Comparison of ENCODE assay signal across 9 mouse cellular contexts in the genomic region with DNA sequence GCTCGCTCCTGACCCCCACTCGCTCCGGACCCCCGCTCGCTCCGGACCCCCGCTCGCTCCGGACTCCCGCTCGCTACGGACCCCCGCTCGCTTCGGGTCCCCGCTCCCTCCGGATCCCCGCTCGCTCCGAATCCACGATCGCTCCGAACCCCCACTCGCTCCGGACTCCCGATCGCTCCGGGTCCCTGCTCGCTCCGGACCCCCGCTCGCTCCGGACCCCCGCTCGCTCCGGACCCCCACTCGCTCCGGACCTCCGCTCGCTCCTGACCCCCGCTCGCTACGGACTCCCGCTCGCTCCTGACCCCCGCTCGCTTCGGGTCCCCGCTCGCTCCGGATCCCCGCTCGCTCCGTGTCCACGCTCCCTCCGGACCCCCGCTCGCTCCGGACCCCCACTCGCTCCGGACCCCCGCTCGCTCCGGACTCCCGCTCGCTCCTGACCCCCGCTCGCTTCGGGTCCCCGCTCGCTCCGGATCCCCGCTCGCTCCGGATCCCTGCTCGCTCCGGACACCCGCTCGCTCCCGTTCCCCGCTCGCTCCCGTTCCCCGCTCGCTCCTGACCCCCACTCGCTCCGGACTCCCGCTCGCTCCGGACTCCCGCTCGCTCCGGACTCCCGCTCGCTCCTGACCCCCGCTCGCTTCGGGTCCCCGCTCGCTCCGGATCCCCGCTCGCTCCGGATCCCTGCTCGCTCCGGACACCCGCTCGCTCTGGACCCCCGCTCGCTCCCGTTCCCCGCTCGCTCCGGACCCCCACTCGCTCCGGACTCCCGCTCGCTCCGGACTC. TPM values are rescaled to one million over a fixed set of nuclear protein-coding genes. Genes with fewer than 3 reads are reported as not detected.
DNase-seq lines count a peak whose midpoint lies in the region; ATAC-seq and TF ChIP-seq lines count a peak whose summit lies in the region.
"Not testable (repeated sequence)": the region's sequence is repeated elsewhere in the genome, so short reads cannot be mapped to it uniquely, and the experiment has no call there.
"Had no signal": no experiment of that assay in that cellular context is flagged by ENCODE, and none has a peak within 500 bp of the region (broad histone marks: within the 10 kb centered on the region; RNA-seq: fewer than 3 reads in every experiment).

No protein-coding gene starts in this region.

- peak overlapping the region; percentile 46 for H3K4me3 ChIP-seq in embryonic facial prominence, embryonic 11.5 days (ENCODE audit: low read depth, low read length)
- peak overlapping the region; percentile 72 for H3K4me3 ChIP-seq in gastrocnemius, adult 2 months
- H3K4me3 ChIP-seq in hindbrain, embryonic 13.5 days, result peak overlapping the region; percentile 50
- H3K4me3 ChIP-seq in kidney, postnatal 0 days (replicated peaks; ENCODE audit: low read depth, low read length), result peak overlapping the region; percentile 51
- peak overlapping the region; percentile 50 for H3K4me3 ChIP-seq in liver, embryonic 11.5 days (ENCODE audit: low read depth, low read length)
- H3K4me3 ChIP-seq in megakaryocyte, embryonic 14.5 days (replicated peaks), result peak overlapping the region; percentile 78
- peak overlapping the region; percentile 40 for H3K4me3 ChIP-seq in neural tube, embryonic 14.5 days (ENCODE audit: low read depth, low read length)

- not testable (repeated sequence) for H3K27ac ChIP-seq in embryonic facial prominence, embryonic 11.5 days (replicated peaks; ENCODE audit: low read depth, low read length); hindbrain, embryonic 13.5 days; liver, embryonic 11.5 days (ENCODE audit: low read depth, low read length); neural tube, embryonic 14.5 days (ENCODE audit: low read depth, low read length)
- peak overlapping the region; percentile 74 for H3K27ac ChIP-seq in gastrocnemius, adult 2 months
- peak overlapping the region; percentile 64 for H3K27ac ChIP-seq in kidney, postnatal 0 days

- WGBS in embryonic facial prominence, embryonic 11.5 days, result under 1% methylated on average over 99 of the region's 119 CpGs
- under 1% methylated on average over 89 of the region's 119 CpGs for WGBS in hindbrain, embryonic 13.5 days
- WGBS in kidney, postnatal 0 days, result under 1% methylated on average over 113 of the region's 119 CpGs
- WGBS in liver, embryonic 11.5 days, result 1% methylated on average over 119 of the region's 119 CpGs
- WGBS in neural tube, embryonic 14.5 days, result 1% methylated on average over 102 of the region's 119 CpGs

- H3K9me3 ChIP-seq in embryonic facial prominence, embryonic 11.5 days (replicated peaks; ENCODE audit: control insufficient read depth, low read length); hindbrain, embryonic 13.5 days; kidney, postnatal 0 days (replicated peaks; ENCODE audit: low read length); liver, embryonic 11.5 days (ENCODE audit: control insufficient read depth, low read length); neural tube, embryonic 14.5 days (ENCODE audit: control insufficient read depth, low read length): not testable (repeated sequence)
- H3K9me3 ChIP-seq in megakaryocyte, embryonic 14.5 days, result peaks cover 22% of the 10 kb centered on the region

- not testable (repeated sequence) for DNase-seq in embryonic facial prominence, embryonic 11.5 days (ENCODE audit: low spot score); gastrocnemius, adult 2 months; kidney, postnatal 0 days (ENCODE audit: low spot score); liver, embryonic 11.5 days (ENCODE audit: low spot score)

- H3K27me3 ChIP-seq in embryonic facial prominence, embryonic 11.5 days (ENCODE audit: control insufficient read depth, insufficient read depth, low read length), result peaks cover 45% of the 10 kb centered on the region
- peaks cover 75% of the 10 kb centered on the region for H3K27me3 ChIP-seq in hindbrain, embryonic 13.5 days
- H3K27me3 ChIP-seq in kidney, postnatal 0 days (ENCODE audit: insufficient read depth, low read length), result peaks cover 24% of the 10 kb centered on the region; the same call in 1 of the 2 replicates
- peaks cover 89% of the 10 kb centered on the region for H3K27me3 ChIP-seq in liver, embryonic 11.5 days (replicated peaks; ENCODE audit: control insufficient read depth, insufficient read depth, low read length)
- peaks cover 77% of the 10 kb centered on the region for H3K27me3 ChIP-seq in megakaryocyte, embryonic 14.5 days (replicated peaks)
- H3K27me3 ChIP-seq in neural tube, embryonic 14.5 days (ENCODE audit: control insufficient read depth, insufficient read depth, low read length), result peaks cover 25% of the 10 kb centered on the region

- H3K9ac ChIP-seq in embryonic facial prominence, embryonic 11.5 days (replicated peaks; ENCODE audit: low read length), result peak overlapping the region; percentile 2; the same call in 1 of the 2 replicates
- peak overlapping the region; percentile 62 for H3K9ac ChIP-seq in hindbrain, embryonic 13.5 days
- peak overlapping the region; percentile 70 for H3K9ac ChIP-seq in kidney, postnatal 0 days (ENCODE audit: low read depth, low read length)
- H3K9ac ChIP-seq in liver, embryonic 11.5 days (ENCODE audit: low read depth, low read length), result 0 out of 2 replicates have a peak overlapping the region, but pooled peaks have one; percentile 14
- H3K9ac ChIP-seq in neural tube, embryonic 14.5 days (replicated peaks; ENCODE audit: low read depth, low read length), result peak overlapping the region; percentile 34

- intact Hi-C loops in gastrocnemius, adult 2 months (cut with DNase I), result not testable (repeated sequence)

- not testable (repeated sequence) for H3K36me3 ChIP-seq in embryonic facial prominence, embryonic 11.5 days (replicated peaks; ENCODE audit: control insufficient read depth, insufficient read depth, low read depth, low read length); hindbrain, embryonic 13.5 days; kidney, postnatal 0 days (ENCODE audit: insufficient read depth, low read length); liver, embryonic 11.5 days (ENCODE audit: control insufficient read depth, insufficient read depth, low read length); megakaryocyte, embryonic 14.5 days (replicated peaks; ENCODE audit: low read length); neural tube, embryonic 14.5 days (ENCODE audit: control insufficient read depth, insufficient read depth, low read length)

- TF ChIP-seq CTCF in gastrocnemius, adult 2 months (IDR thresholded peaks at IDR 0.05); kidney, postnatal 0 days (IDR thresholded peaks at IDR 0.05; ENCODE audit: low read depth): not testable (repeated sequence)

- H3K4me1 ChIP-seq in embryonic facial prominence, embryonic 11.5 days (ENCODE audit: control insufficient read depth, insufficient read depth, low read length); kidney, postnatal 0 days (replicated peaks; ENCODE audit: insufficient read depth, low read length); liver, embryonic 11.5 days (replicated peaks; ENCODE audit: control insufficient read depth, insufficient read depth, low read length); megakaryocyte, embryonic 14.5 days; neural tube, embryonic 14.5 days (ENCODE audit: control insufficient read depth, insufficient read depth, low read length): not testable (repeated sequence)
- H3K4me1 ChIP-seq in hindbrain, embryonic 13.5 days (replicated peaks), result peaks cover 22% of the 10 kb centered on the region

- not testable (repeated sequence) for ATAC-seq in embryonic facial prominence, embryonic 11.5 days (replicated peaks; ENCODE audit: insufficient number of reproducible peaks, low FRiP score, low TSS enrichment, low read depth); hindbrain, embryonic 13.5 days (ENCODE audit: low FRiP score); kidney, postnatal 0 days (replicated peaks; ENCODE audit: low FRiP score, low read depth); liver, embryonic 11.5 days (replicated peaks; ENCODE audit: low FRiP score); neural tube, embryonic 14.5 days (ENCODE audit: low read depth)

- H3K4me2 ChIP-seq in embryonic facial prominence, embryonic 11.5 days (ENCODE audit: low read depth, low read length), result peak overlapping the region; percentile 82
- H3K4me2 ChIP-seq in hindbrain, embryonic 13.5 days, result peak overlapping the region; percentile 94
- H3K4me2 ChIP-seq in kidney, postnatal 0 days (ENCODE audit: low read length), result peak overlapping the region; percentile 83
- peak overlapping the region; percentile 73 for H3K4me2 ChIP-seq in liver, embryonic 11.5 days
- peak overlapping the region; percentile 93 for H3K4me2 ChIP-seq in neural tube, embryonic 14.5 days (ENCODE audit: low read depth, low read length)

RNA-seq across cellular contexts. Expression of a gene that starts 19.3 kb away (rescaled TPM):
- polyA plus RNA-seq in embryonic facial prominence, embryonic 11.5 days (2014; fragmentation: Nextera tagmentation; extraction: Ambion mirVana), result 0.90 and 1.4 TPM in 2 replicates
- 10 to 100 TPM; 12.2 to 24.1 TPM for total RNA-seq in gastrocnemius, adult 2 months (2021)
- polyA plus RNA-seq in hindbrain, embryonic 13.5 days (2015; fragmentation: Nextera tagmentation; extraction: Ambion mirVana), result 1.00 and 1.0 TPM in 2 replicates
- 19.5 and 21.1 TPM in 2 replicates for polyA plus RNA-seq in kidney, postnatal 0 days (2015; fragmentation: Nextera tagmentation; extraction: Ambion mirVana)
- 0.49 and 0.86 TPM in 2 replicates for polyA plus RNA-seq in liver, embryonic 11.5 days (2014; fragmentation: Nextera tagmentation; extraction: Ambion mirVana)
- polyA plus RNA-seq in megakaryocyte, embryonic 14.5 days (2012; ENCODE audit: insufficient read depth, low replicate concordance), result 1.5 TPM in 1 of 2 replicates, not detected in the other
- polyA plus RNA-seq in neural tube, embryonic 14.5 days (2014; fragmentation: Nextera tagmentation; extraction: Ambion mirVana), result 1.0 and 1.5 TPM in 2 replicates

RNA-seq across cellular contexts. Expression of a gene that starts 21.5 kb away (rescaled TPM):
- 2.6 and 2.9 TPM in 2 replicates for polyA plus RNA-seq in embryonic facial prominence, embryonic 11.5 days (2014; fragmentation: Nextera tagmentation; extraction: Ambion mirVana)
- total RNA-seq in gastrocnemius, adult 2 months (2021), result 100 to 1,000 TPM; 169 to 206 TPM
- polyA plus RNA-seq in hindbrain, embryonic 13.5 days (2015; fragmentation: Nextera tagmentation; extraction: Ambion mirVana), result 1.2 and 1.3 TPM in 2 replicates
- polyA plus RNA-seq in kidney, postnatal 0 days (2015; fragmentation: Nextera tagmentation; extraction: Ambion mirVana), result 6.1 and 7.1 TPM in 2 replicates
- 1.8 and 4.5 TPM in 2 replicates for polyA plus RNA-seq in liver, embryonic 11.5 days (2014; fragmentation: Nextera tagmentation; extraction: Ambion mirVana)
- not detected in 2 replicates for polyA plus RNA-seq in megakaryocyte, embryonic 14.5 days (2012; ENCODE audit: insufficient read depth, low replicate concordance)
- 0.92 and 1.2 TPM in 2 replicates for polyA plus RNA-seq in neural tube, embryonic 14.5 days (2014; fragmentation: Nextera tagmentation; extraction: Ambion mirVana)

RNA-seq across cellular contexts. Expression of a gene that starts 23.6 kb away (rescaled TPM):
- 23.2 and 33.7 TPM in 2 replicates for polyA plus RNA-seq in embryonic facial prominence, embryonic 11.5 days (2014; fragmentation: Nextera tagmentation; extraction: Ambion mirVana)
- 10 to 100 TPM; 11.4 to 15.1 TPM for total RNA-seq in gastrocnemius, adult 2 months (2021)
- 27.3 and 35.3 TPM in 2 replicates for polyA plus RNA-seq in hindbrain, embryonic 13.5 days (2015; fragmentation: Nextera tagmentation; extraction: Ambion mirVana)
- polyA plus RNA-seq in kidney, postnatal 0 days (2015; fragmentation: Nextera tagmentation; extraction: Ambion mirVana), result 23.7 and 24.0 TPM in 2 replicates
- polyA plus RNA-seq in liver, embryonic 11.5 days (2014; fragmentation: Nextera tagmentation; extraction: Ambion mirVana), result 43.4 and 44.9 TPM in 2 replicates
- polyA plus RNA-seq in megakaryocyte, embryonic 14.5 days (2012; ENCODE audit: insufficient read depth, low replicate concordance), result 24.4 and 25.1 TPM in 2 replicates
- polyA plus RNA-seq in neural tube, embryonic 14.5 days (2014; fragmentation: Nextera tagmentation; extraction: Ambion mirVana), result 21.6 and 24.7 TPM in 2 replicates

RNA-seq across cellular contexts. Expression of a gene that starts 39.9 kb away (rescaled TPM):
- 0.18 TPM in 1 of 2 replicates, not detected in the other for polyA plus RNA-seq in embryonic facial prominence, embryonic 11.5 days (2014; fragmentation: Nextera tagmentation; extraction: Ambion mirVana)
- total RNA-seq in gastrocnemius, adult 2 months (2021), result not detected
- 0.71 and 0.80 TPM in 2 replicates for polyA plus RNA-seq in hindbrain, embryonic 13.5 days (2015; fragmentation: Nextera tagmentation; extraction: Ambion mirVana)
- polyA plus RNA-seq in kidney, postnatal 0 days (2015; fragmentation: Nextera tagmentation; extraction: Ambion mirVana), result 0.55 and 0.60 TPM in 2 replicates
- polyA plus RNA-seq in liver, embryonic 11.5 days (2014; fragmentation: Nextera tagmentation; extraction: Ambion mirVana), result 0.13 and 0.15 TPM in 2 replicates
- polyA plus RNA-seq in megakaryocyte, embryonic 14.5 days (2012; ENCODE audit: insufficient read depth, low replicate concordance), result not detected in 2 replicates
- polyA plus RNA-seq in neural tube, embryonic 14.5 days (2014; fragmentation: Nextera tagmentation; extraction: Ambion mirVana), result 0.82 and 1.1 TPM in 2 replicates
- total RNA-seq: gastrocnemius, adult 18-20 months; left cerebral cortex, adult 18-20 months had no signal

RNA-seq across cellular contexts. Expression of a gene that starts 41.4 kb away (rescaled TPM):
- polyA plus RNA-seq in embryonic facial prominence, embryonic 11.5 days (2014; fragmentation: Nextera tagmentation; extraction: Ambion mirVana), result 13.4 and 13.5 TPM in 2 replicates
- 1 to 10 TPM; 2.7 to 3.6 TPM for total RNA-seq in gastrocnemius, adult 2 months (2021)
- 12.3 and 13.4 TPM in 2 replicates for polyA plus RNA-seq in hindbrain, embryonic 13.5 days (2015; fragmentation: Nextera tagmentation; extraction: Ambion mirVana)
- 10.6 and 11.7 TPM in 2 replicates for polyA plus RNA-seq in kidney, postnatal 0 days (2015; fragmentation: Nextera tagmentation; extraction: Ambion mirVana)
- 14.4 and 14.8 TPM in 2 replicates for polyA plus RNA-seq in liver, embryonic 11.5 days (2014; fragmentation: Nextera tagmentation; extraction: Ambion mirVana)
- 1.3 and 11.6 TPM in 2 replicates for polyA plus RNA-seq in megakaryocyte, embryonic 14.5 days (2012; ENCODE audit: insufficient read depth, low replicate concordance)
- polyA plus RNA-seq in neural tube, embryonic 14.5 days (2014; fragmentation: Nextera tagmentation; extraction: Ambion mirVana), result 13.4 and 14.4 TPM in 2 replicates

Comparison
In these comparisons a context has a peak if more than half of its experiments do, and no peak if none do; other contexts are left out.
1. H3K9ac ChIP-seq: peak in every context shown above with its lines; median percentile 70 in kidney, postnatal 0 days; 62 in hindbrain, embryonic 13.5 days; 34 in neural tube, embryonic 14.5 days; 14 in liver, embryonic 11.5 days; 2 in embryonic facial prominence, embryonic 11.5 days.